Mouse (Mus musculus) kidney, postnatal 25 days (tissue): ENCODE data around the gene Exd2.

ENCODE experiments used
- DNase-seq, 2 experiments: peaks; one replicate each; pipeline ENCODE4 v3.0.0; 2021; ENCODE audit warnings: mixed read lengths in 2 of 2

The Exd2 gene

GRCm38 (mm10) chr12:80462942-80463651 is at the start of gene Exd2:
Gene Exd2 (plus strand): TSS chr12:80463095.
- peak; percentile 92 to 96 for DNase-seq

GRCm38 (mm10) chr12:80415100-80415499 is 47.8 kb upstream of the Exd2 start:
- no peak for DNase-seq

- no peak for DNase-seq
These were observed 35.2 kb upstream of the Exd2 start for GRCm38 (mm10) chr12:80427683-80428082.

GRCm38 (mm10) chr12:80433266-80433665 is 29.6 kb upstream of the Exd2 start:
- peak; percentile 9 to 41 for DNase-seq

- DNase-seq: no peak
These were observed 28.3 kb upstream of the Exd2 start for GRCm38 (mm10) chr12:80434601-80434960.

GRCm38 (mm10) chr12:80434961-80435691 is 27.8 kb upstream of the Exd2 start:
- peak; percentile 69 to 86 for DNase-seq

- no peak for DNase-seq
These were observed 27.0 kb upstream of the Exd2 start for GRCm38 (mm10) chr12:80435887-80436286.

GRCm38 (mm10) chr12:80436336-80436976 is 26.4 kb upstream of the Exd2 start, which contains the start of gene Dcaf5:
Gene Dcaf5 (minus strand): TSS chr12:80436601.
- peak; percentile 85 to 92 for DNase-seq

GRCm38 (mm10) chr12:80437051-80437675 is 25.7 kb upstream of the Exd2 start:
- no peak for DNase-seq

GRCm38 (mm10) chr12:80440957-80441356 is 21.9 kb upstream of the Exd2 start:
- DNase-seq: peak in 1 of 2 experiments; percentile 18

GRCm38 (mm10) chr12:80444525-80445109 is 18.3 kb upstream of the Exd2 start:
- DNase-seq: no peak

- no peak for DNase-seq
These were observed 9.4 kb upstream of the Exd2 start for GRCm38 (mm10) chr12:80453506-80453905.

- DNase-seq: no peak
These were observed 4.9 kb upstream of the Exd2 start for GRCm38 (mm10) chr12:80458033-80458432.

- peak in 1 of 2 experiments; percentile 14 for DNase-seq
These were observed 501 bp upstream of the Exd2 start for GRCm38 (mm10) chr12:80462292-80462896.

- no peak for DNase-seq
These were observed 873 bp downstream of the Exd2 start for GRCm38 (mm10) chr12:80463666-80464269.

GRCm38 (mm10) chr12:80470206-80470605 is 7.3 kb downstream of the Exd2 start:
- DNase-seq: no peak

- DNase-seq: no peak
These were observed 9.0 kb downstream of the Exd2 start for GRCm38 (mm10) chr12:80471926-80472325.

GRCm38 (mm10) chr12:80473731-80474130 is 10.8 kb downstream of the Exd2 start:
- DNase-seq: no peak

- no peak for DNase-seq
These were observed 17.1 kb downstream of the Exd2 start for GRCm38 (mm10) chr12:80479986-80480385.

- no peak for DNase-seq
These were observed 20.5 kb downstream of the Exd2 start for GRCm38 (mm10) chr12:80483397-80483796.

- DNase-seq: no peak
These were observed 30.4 kb downstream of the Exd2 start for GRCm38 (mm10) chr12:80493311-80493710.

GRCm38 (mm10) chr12:80495691-80496090 is 32.8 kb downstream of the Exd2 start:
- DNase-seq: no peak
